Mouse (Mus musculus): ENCODE data around the gene Qser1.
"Not testable (repeated sequence)": the region's sequence is repeated elsewhere in the genome, so short reads cannot be mapped to it uniquely, and the experiment has no call there.

Gene Qser1

GRCm38 (mm10) chr2:104816371-104816827 lies at the start of gene Qser1:
Gene Qser1, minus strand, starts transcription at chr2:104816760.
- peak; percentile 29 for DNase-seq (ENCODE audit: low read depth, low spot score)

DNA sequence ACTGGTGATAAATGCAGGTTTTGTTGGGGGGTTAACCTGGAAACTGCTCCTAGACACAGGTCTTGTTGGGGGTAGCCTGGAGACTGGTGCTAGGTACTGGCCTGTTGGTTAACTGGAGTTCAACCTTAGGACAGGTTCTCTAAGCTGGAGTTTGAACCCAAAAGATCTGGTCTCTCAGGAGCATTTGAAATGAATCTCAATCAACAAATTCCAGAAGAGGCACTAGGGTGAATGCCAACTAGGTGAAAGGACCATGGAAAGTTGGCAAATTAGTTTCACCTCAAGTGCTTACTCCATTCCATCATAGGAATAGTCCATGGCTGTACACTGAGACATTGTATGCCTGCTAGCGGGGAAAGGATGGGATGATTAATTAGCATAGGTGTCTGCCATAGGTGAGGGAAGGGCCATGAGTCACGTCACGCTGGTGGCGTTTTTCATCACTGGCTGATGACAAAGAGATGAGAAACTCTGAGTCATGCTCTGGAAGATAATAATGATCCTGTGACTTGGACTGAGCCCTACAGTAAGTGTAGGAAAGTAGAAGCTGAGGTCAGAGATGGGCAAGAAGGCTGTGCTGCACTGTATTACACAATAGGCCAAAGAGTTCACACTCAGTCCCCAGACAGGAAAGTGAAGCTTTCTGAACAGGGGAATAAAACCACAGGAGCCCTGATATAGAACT lies 47.8 kb upstream of the Qser1 start:
- no peak for DNase-seq (ENCODE audit: low read depth, low spot score)

- DNase-seq (ENCODE audit: low read depth, low spot score), result no peak
These were observed 43.9 kb upstream of the Qser1 start for GRCm38 (mm10) chr2:104860426-104860825.

- no peak for DNase-seq (ENCODE audit: low read depth, low spot score)
These were observed 42.5 kb upstream of the Qser1 start for GRCm38 (mm10) chr2:104859060-104859459.

- not testable (repeated sequence) for DNase-seq (ENCODE audit: low read depth, low spot score)
These were observed 41.5 kb upstream of the Qser1 start for GRCm38 (mm10) chr2:104858083-104858482.

- DNase-seq (ENCODE audit: low read depth, low spot score), result no peak
These were observed 39.7 kb upstream of the Qser1 start for GRCm38 (mm10) chr2:104856218-104856617.

DNA sequence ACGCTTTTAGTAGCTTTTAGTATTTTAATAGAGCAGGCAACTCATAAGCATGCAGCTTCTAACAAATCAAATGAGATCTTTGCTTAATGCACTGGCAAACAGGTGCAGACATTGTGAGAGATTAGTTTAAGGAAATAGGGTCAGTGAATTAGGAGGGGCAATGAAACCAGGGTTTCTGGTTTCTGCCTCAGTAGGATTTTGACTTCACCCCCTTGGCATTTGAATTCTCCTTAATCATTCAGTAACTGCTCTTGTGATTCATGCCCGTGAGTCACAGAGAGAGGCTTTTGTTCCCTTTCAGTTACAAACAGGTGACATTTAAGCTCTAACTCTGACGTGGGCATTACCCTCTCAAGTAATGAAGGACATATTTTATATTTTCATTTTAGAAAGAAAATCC lies 39.2 kb upstream of the Qser1 start:
- DNase-seq (ENCODE audit: low read depth, low spot score), result no peak

- no peak for DNase-seq (ENCODE audit: low read depth, low spot score)
These were observed 38.3 kb upstream of the Qser1 start for GRCm38 (mm10) chr2:104854836-104855235.

- no peak for DNase-seq (ENCODE audit: low read depth, low spot score)
These were observed 36.0 kb upstream of the Qser1 start for GRCm38 (mm10) chr2:104852546-104852945.

GRCm38 (mm10) chr2:104851686-104852085 lies 35.1 kb upstream of the Qser1 start:
- DNase-seq (ENCODE audit: low read depth, low spot score), result no peak

DNA sequence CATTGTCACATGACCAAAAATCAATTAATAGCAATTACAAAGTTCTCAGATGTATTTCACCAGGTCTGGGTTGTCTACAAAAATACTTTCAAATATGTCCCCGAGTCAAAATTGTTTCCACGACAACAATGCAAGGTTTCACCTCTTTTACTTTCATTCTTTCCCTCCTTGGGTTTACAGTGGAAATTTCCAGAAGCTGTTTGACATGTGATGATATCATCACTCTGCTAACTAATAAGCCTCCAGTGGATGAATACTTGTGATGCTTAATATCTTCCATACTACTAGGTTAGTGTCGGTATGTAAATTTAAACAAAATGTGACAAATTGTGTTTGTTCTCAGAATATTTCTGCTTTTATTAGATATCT lies 33.4 kb upstream of the Qser1 start:
- DNase-seq (ENCODE audit: low read depth, low spot score), result no peak

DNA sequence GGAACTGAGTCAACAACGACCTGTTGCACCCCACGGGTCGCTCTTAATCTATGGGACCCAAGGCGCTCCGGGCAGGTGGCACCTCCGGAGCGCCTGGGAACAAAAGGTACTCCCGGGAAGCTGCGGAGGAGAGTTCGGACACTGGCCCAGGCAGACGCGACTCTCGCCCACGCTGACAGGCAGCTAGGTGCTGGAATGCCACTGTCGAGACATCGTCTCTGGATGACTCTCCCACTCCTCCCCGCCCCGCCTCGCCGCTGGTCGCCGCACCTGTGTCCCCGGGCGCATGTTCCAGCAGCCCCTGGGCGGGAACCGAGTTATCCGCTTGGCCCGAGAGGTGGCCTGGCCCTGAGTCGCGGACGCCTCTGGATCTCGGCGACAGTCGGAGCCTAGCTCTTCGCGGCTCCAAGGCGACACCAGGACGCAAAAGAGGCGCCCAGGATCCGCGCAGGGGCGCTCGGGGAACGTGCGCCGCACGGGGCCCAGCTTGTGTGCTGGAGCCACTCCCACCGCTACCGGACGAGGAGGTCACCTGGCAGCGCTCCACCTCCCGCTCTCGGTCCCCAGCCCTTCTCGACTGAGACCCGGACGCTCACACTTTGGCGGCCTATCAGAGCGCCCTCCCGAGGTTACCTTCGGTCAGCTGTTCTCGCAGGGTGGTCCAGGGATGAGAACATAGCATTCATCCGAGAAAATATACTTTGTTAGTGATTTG lies 32.9 kb upstream of the Qser1 start, which contains the start of gene Prrg4:
Gene Prrg4 (minus strand): TSS at position 601 of the 715 bp plus-strand sequence.
- DNase-seq (ENCODE audit: low read depth, low spot score), result no peak

GRCm38 (mm10) chr2:104848235-104849161 lies 31.9 kb upstream of the Qser1 start:
- no peak for DNase-seq (ENCODE audit: low read depth, low spot score)

- no peak for DNase-seq (ENCODE audit: low read depth, low spot score)
These were observed 31.1 kb upstream of the Qser1 start for GRCm38 (mm10) chr2:104847645-104848044.

- peak; percentile 48 for DNase-seq (ENCODE audit: low read depth, low spot score)
These were observed 30.3 kb upstream of the Qser1 start for GRCm38 (mm10) chr2:104846638-104847414.

- no peak for DNase-seq (ENCODE audit: low read depth, low spot score)
These were observed 26.0 kb upstream of the Qser1 start for GRCm38 (mm10) chr2:104842559-104842958.

DNA sequence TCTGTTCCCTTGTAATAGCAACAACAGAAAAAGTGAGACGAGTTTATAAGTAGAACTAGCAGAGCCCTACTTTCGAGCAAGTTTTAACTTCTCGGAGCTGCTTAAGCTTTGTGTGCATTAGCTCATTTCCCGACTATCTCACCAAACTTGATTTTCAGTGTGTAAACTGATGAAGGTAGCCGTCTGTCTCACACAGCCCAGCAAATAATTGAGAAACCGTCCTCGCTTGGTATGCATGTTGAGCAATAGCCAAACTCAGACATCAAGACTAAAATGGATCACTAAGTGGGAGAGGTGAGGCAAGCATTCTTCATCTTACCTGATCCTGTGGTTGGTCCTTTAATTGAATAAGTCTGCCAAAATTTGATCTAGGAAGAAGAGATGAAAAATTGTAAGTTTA lies 25.2 kb upstream of the Qser1 start:
- DNase-seq (ENCODE audit: low read depth, low spot score), result no peak

GRCm38 (mm10) chr2:104840974-104841373 lies 24.4 kb upstream of the Qser1 start:
- DNase-seq (ENCODE audit: low read depth, low spot score), result no peak

DNA sequence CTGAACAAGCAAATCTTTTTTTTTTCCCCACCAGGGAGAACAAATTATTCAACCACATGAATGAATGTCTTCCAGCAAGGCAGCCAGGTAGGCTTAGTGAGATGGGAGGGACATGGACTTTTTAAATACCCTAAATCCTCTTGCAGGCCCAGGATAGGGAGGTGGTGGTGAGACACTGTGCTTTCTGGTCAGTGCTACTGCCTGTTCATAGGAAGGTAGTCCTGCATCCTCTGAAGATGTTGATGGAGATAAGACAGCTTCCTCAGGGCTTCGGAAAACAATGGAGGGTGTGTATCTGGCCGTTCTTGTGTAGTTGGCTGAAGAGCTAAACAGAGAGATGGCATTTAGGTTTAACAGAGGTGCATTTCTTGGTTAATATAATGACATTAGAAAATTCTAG lies 15.9 kb upstream of the Qser1 start:
- DNase-seq (ENCODE audit: low read depth, low spot score), result no peak

DNA sequence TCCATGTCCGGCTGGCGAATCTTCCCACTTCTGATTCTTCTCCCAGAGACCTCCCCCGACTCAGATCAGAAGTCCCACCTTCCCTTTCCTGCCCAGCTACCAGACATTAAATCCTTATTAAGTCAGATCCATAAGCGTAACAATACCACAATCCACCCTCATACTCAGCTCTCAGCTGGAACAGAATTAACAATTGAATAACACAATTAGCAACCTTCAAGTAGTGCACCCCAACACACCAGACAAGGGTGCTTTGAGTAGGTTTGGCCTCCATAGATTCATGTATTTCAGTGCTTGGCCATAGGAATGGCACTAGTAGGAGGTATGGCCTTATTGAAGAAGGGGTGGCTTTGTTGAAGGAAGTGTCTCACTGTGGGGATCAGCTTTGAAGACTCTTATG lies 9.6 kb upstream of the Qser1 start:
- no peak for DNase-seq (ENCODE audit: low read depth, low spot score)

DNA sequence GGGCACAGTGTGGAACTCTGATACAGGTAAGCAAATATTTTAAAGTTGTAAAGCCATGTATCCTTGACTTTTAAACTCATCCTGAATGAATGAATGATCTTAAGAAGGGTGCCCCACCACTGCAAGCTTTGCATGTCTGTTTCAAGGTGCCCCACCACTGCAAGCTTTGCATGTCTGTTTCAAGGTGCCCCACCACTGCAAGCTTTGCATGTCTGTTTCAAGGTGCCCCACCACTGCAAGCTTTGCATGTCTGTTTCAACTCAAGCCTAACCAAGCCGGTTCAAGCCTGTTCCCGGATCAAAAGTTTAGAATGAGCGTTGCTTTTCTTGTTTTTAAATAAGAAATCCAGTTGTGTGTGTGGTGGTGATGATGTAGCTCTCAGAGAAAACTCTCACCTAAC lies 2.2 kb upstream of the Qser1 start:
- not testable (repeated sequence) for DNase-seq (ENCODE audit: low read depth, low spot score)
